Mouse (Mus musculus) megakaryocyte, adult 5-6 weeks (primary cell): ENCODE results near the gene Olfr229. TPM values are rescaled to one million over a fixed set of nuclear protein-coding genes. Genes with fewer than 3 reads are reported as not detected.
"Not testable (repeated sequence)": the region's sequence is repeated elsewhere in the genome, so short reads cannot be mapped to it uniquely, and the experiment has no call there.

Source experiments
- ATAC-seq: 2 replicates; pipeline ENCODE4 v1.8.0; 2016; ENCODE audit warnings: mild to moderate bottlenecking, inconsistent platforms; ENCODE audit not compliant: poor library complexity, severe bottlenecking
- total RNA-seq, 2 experiments: library from RNA; stranded (forward) in 1 of 2; stranded (reverse) in 1 of 2; fragments of 153-499, 151-499 nt in 1 of 2; fragments of 221-1000, 200-1000 nt in 1 of 2; gene quantifications; 2 replicates each; pipeline versions ENCODE4 v1.2.3 to v1.2.4; 2015 to 2017

Gene Olfr229
- total RNA-seq (2015) (not detected in 2 replicates), total RNA-seq (2017) (not detected in 2 replicates)

DNA sequence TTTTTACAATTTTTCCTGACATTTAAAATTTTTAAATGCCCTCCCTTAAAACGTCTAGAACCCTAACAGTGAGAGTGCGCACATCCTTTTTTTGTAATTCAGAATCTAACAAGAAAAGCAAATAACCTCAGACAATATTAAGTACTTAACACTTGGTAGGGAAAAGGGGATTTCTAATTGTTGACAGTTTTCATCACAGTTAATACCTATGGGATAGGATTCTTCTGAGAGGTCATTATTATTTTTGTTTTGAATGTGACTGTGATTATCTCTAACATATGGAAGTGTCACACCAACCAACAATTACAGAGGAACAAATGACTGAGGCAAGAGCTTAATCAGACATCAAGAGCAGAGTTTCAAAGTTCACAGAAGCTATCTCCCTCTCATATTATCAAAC lies at the start of gene Olfr229:
Gene Olfr229, plus strand, starts transcription at position 301 of the 400 bp plus-strand sequence.
- no peak for ATAC-seq

DNA sequence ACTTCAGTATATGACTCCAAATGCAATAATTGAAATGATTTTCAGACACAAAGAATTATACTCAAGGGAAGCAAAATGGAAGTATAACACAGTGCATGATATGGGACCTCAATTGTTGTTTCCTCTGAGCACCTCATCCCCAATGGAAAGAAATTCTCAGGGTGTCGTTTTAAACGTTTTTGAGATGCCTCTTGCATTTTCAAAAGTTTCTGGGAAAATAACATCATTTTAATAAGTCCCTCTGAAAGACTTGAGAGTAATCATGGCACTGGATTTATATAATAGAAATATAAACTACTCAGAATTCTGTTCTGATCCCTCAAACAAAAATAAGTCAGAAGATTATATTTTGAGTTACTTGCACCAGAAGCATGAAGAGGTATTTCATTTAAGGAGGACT lies 41.0 kb upstream of the Olfr229 start, which contains the start of gene Olfr972:
Gene Olfr972, plus strand, starts transcription at position 301 of the 400 bp plus-strand sequence.
- no peak for ATAC-seq

DNA sequence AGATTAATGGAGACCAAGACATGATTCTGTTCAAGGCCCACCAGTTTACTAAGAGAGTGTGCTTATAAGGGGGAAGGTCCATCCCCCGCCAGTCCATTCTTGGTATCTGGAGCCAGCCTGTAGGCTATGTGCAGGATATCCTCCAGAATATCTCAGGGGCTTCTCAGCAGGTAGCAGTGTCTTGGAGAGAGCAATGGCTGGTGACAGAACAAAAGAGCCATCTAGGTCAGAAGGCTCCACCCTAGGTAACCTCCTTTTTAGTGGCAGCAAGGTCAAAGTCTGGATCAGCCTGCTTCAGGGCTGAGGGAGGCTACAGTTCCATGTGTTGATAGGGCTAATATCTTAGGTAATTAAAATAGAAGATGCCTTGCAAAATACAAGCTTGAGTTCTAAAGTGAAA lies 35.1 kb upstream of the Olfr229 start:
- not testable (repeated sequence) for ATAC-seq

DNA sequence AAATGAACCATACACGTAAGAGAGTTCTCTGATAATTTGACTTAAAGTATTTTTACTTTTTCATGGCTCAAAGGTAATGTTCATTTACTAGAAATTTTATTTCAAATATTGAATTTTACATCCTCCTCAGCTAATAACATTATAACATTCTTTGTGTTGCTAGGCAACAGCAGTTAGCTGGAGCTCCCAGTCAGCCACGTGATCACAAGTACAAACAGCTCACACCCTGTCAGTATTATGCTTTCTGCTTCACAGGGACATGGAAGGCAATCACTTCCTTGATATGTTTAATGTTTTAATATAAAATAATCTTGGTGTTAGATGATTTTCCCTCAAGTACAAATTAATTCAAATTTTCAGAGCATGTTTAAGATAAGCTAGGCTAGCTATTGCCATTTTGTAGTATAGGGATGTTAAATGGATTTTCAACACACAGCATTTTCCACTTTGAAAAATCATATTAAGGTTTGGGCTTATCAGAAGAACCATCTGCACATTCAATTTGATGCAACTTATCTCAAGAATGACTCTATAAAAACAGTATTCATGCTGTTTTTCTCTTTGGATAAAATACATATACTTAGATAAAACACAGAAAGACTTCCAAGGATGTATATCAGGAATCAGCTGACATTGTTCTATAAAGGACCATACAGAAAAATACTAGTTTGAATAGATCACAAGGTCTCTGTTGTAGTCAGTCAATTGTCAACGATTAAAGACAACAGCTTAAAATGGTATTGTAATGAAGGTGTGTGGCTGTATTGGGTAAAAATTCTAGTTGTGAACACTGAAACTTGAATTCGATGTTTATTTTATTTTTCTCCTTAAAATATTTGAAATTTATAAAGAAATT lies 29.4 kb upstream of the Olfr229 start:
- not testable (repeated sequence) for ATAC-seq

DNA sequence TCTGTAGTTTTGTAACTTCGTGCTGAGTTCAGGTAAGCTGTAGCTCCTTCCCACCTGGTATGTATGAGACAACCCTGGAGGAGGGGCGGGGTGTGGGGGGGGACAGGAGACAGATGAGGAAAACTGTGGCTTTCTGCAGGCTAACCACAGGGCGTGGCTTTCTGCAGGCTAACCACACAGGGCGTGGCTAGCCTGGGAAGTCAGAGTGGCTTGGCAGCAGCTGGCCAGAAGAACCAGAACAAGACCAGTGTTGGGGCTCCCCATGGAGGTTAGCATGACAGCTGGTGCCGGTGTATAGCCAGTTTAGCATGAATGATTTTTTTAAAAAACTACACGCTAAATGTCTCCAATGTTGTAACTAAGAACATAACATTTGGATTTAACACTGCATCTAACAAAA lies 2.0 kb upstream of the Olfr229 start:
- peak; percentile 90 for ATAC-seq

DNA sequence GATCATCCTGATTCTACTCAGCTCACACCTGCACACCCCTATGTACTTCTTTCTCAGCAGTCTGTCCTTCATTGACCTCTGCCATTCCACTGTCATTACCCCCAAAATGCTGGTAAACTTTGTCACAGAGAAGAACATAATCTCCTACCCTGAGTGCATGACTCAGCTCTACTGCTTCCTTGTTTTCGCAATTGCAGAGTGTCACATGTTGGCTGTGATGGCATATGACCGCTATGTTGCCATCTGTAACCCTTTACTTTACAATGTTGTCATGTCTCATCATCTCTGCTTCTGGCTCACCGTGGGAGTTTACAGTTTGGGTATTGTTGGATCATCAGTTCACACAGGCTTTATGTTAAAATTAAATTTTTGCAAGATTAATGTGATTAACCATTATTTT lies 2.8 kb downstream of the Olfr229 start:
- peak; percentile 94 for ATAC-seq

DNA sequence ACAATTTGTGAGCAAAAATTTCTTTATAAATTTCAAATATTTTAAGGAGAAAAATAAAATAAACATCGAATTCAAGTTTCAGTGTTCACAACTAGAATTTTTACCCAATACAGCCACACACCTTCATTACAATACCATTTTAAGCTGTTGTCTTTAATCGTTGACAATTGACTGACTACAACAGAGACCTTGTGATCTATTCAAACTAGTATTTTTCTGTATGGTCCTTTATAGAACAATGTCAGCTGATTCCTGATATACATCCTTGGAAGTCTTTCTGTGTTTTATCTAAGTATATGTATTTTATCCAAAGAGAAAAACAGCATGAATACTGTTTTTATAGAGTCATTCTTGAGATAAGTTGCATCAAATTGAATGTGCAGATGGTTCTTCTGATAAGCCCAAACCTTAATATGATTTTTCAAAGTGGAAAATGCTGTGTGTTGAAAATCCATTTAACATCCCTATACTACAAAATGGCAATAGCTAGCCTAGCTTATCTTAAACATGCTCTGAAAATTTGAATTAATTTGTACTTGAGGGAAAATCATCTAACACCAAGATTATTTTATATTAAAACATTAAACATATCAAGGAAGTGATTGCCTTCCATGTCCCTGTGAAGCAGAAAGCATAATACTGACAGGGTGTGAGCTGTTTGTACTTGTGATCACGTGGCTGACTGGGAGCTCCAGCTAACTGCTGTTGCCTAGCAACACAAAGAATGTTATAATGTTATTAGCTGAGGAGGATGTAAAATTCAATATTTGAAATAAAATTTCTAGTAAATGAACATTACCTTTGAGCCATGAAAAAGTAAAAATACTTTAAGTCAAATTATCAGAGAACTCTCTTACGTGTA lies 21.1 kb downstream of the Olfr229 start:
- ATAC-seq: not testable (repeated sequence)

DNA sequence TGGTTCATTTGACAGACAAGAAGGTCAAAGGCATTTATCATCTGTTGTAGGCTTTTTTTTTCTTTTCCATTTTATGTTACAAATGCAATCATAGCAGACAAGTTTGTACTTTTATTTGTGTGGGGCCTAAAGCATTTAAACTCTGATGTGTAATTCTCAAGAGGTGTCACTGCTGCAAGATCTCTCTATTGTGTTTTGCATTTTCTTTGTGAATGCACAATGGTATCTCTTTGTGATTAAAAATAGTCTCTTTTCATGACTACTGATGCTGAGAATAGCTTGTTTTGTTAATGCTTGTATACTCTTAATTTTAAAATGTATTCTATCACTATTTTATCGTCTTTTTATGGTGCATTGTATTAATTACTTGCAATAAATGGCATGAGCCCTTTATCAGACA lies 21.7 kb downstream of the Olfr229 start:
- ATAC-seq: not testable (repeated sequence)

DNA sequence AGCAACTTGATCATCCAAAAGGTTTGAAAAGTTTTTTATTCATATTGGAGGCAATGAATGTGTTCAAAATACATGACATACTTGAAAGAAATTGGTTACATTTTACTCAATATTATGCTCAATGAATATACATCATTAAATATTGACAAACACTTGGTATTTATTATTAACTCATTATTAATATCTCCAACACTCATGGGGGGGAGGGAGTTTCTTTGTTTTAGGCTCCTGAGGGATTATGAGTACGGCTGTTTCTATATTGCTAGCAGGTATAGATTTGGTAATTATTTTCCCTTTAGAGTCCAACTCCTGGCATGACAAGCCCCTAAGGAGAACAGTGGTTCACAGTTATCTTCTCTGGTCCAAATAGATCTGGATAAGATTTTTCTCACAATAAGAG lies 30.1 kb downstream of the Olfr229 start, which contains the start of gene Olfr974:
Gene Olfr974, plus strand, starts transcription at position 301 of the 400 bp plus-strand sequence.
- no peak for ATAC-seq

DNA sequence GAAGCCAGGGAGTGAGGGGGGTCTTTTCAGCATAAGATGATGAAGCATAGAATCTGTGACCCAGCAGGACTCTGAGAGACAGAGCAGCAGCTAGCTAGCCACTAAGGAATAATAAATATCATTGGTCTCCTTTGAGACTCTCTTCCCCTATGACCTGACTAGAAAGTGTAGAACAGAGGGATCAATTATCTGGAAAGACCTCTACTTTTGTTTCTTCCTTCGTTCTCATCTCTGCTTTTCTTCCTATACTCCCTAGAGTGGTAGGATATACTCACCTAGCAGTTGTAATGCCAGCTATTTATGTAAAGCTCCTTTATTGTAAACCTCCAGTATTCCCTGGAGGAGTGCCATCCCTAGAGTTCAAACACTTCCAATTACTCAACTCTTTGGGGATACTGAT lies 44.8 kb downstream of the Olfr229 start, which contains the start of gene Olfr975:
Gene Olfr975, minus strand, starts transcription at position 101 of the 400 bp plus-strand sequence.
- ATAC-seq: no peak

DNA sequence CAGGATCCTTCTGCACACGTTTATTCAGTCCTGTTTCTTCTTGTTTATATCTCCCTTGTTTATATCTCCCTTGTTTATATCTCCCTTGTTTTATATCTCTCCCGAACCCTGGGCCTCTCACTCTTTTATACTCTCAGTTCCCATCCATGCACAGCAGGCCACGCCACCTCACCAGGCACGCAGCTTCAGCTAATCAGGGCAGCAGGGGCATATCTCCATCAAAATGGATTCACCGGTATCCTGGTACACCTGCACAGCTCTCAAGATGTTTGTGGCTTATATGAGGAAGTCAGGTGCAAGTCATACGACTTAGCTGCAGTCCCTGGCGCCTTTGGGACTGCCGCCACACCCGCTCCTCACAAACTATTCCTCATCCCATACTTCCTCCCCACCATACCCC lies 53.9 kb downstream of the Olfr229 start, which contains the start of gene Olfr976:
Gene Olfr976, minus strand, starts transcription at position 101 of the 400 bp plus-strand sequence.
- ATAC-seq: not testable (repeated sequence)

Other genes starting within 250 kb of the Olfr229 start
- not detected in 2 replicates for gene Olfr963, start 240.1 kb upstream of the Olfr229 start, total RNA-seq (2015)
- gene Olfr963, start 240.1 kb upstream of the Olfr229 start, total RNA-seq (2017): not detected in 2 replicates
- not detected in 2 replicates for gene Olfr149, start 200.2 kb upstream of the Olfr229 start, total RNA-seq (2015)
- not detected in 2 replicates for gene Olfr149, start 200.2 kb upstream of the Olfr229 start, total RNA-seq (2017)
- not detected in 2 replicates for gene Olfr965, start 196.0 kb upstream of the Olfr229 start, total RNA-seq (2015)
- 1.5 TPM in 1 of 2 replicates, not detected in the other for gene Olfr965, start 196.0 kb upstream of the Olfr229 start, total RNA-seq (2017)
- gene Olfr150, start 176.4 kb upstream of the Olfr229 start, total RNA-seq (2015): not detected in 2 replicates
- not detected in 2 replicates for gene Olfr150, start 176.4 kb upstream of the Olfr229 start, total RNA-seq (2017)
- gene Olfr967, start 161.1 kb upstream of the Olfr229 start, total RNA-seq (2015): not detected in 2 replicates
- gene Olfr967, start 161.1 kb upstream of the Olfr229 start, total RNA-seq (2017): not detected in 2 replicates
- not detected in 2 replicates for gene Olfr968, start 124.1 kb upstream of the Olfr229 start, total RNA-seq (2015)
- not detected in 2 replicates for gene Olfr968, start 124.1 kb upstream of the Olfr229 start, total RNA-seq (2017)
- gene Olfr969, start 116.4 kb upstream of the Olfr229 start, total RNA-seq (2015): not detected in 2 replicates
- not detected in 2 replicates for gene Olfr969, start 116.4 kb upstream of the Olfr229 start, total RNA-seq (2017)
- gene Olfr970, start 98.5 kb upstream of the Olfr229 start, total RNA-seq (2015): not detected in 2 replicates
- gene Olfr970, start 98.5 kb upstream of the Olfr229 start, total RNA-seq (2017): not detected in 2 replicates
- gene Olfr971, start 70.5 kb upstream of the Olfr229 start, total RNA-seq (2015): not detected in 2 replicates
- not detected in 2 replicates for gene Olfr971, start 70.5 kb upstream of the Olfr229 start, total RNA-seq (2017)
- gene Olfr972, start 40.9 kb upstream of the Olfr229 start, total RNA-seq (2015): not detected in 2 replicates
- not detected in 2 replicates for gene Olfr972, start 40.9 kb upstream of the Olfr229 start, total RNA-seq (2017)
- gene Olfr974, start 30.2 kb downstream of the Olfr229 start, total RNA-seq (2015): not detected in 2 replicates
- not detected in 2 replicates for gene Olfr974, start 30.2 kb downstream of the Olfr229 start, total RNA-seq (2017)
- not detected in 2 replicates for gene Olfr975, start 44.7 kb downstream of the Olfr229 start, total RNA-seq (2015)
- not detected in 2 replicates for gene Olfr975, start 44.7 kb downstream of the Olfr229 start, total RNA-seq (2017)
- gene Olfr976, start 53.8 kb downstream of the Olfr229 start, total RNA-seq (2015): not detected in 2 replicates
- gene Olfr976, start 53.8 kb downstream of the Olfr229 start, total RNA-seq (2017): not detected in 2 replicates
- not detected in 2 replicates for gene Olfr978, start 84.8 kb downstream of the Olfr229 start, total RNA-seq (2015)
- not detected in 2 replicates for gene Olfr978, start 84.8 kb downstream of the Olfr229 start, total RNA-seq (2017)
- not detected in 2 replicates for gene Olfr979, start 96.1 kb downstream of the Olfr229 start, total RNA-seq (2015)
- gene Olfr979, start 96.1 kb downstream of the Olfr229 start, total RNA-seq (2017): not detected in 2 replicates
- not detected in 2 replicates for gene Olfr980, start 102.2 kb downstream of the Olfr229 start, total RNA-seq (2015)
- gene Olfr980, start 102.2 kb downstream of the Olfr229 start, total RNA-seq (2017): not detected in 2 replicates
- not detected in 2 replicates for gene Olfr981, start 114.1 kb downstream of the Olfr229 start, total RNA-seq (2015)
- not detected in 2 replicates for gene Olfr981, start 114.1 kb downstream of the Olfr229 start, total RNA-seq (2017)
- not detected in 2 replicates for gene Olfr982, start 166.5 kb downstream of the Olfr229 start, total RNA-seq (2015)
- not detected in 2 replicates for gene Olfr982, start 166.5 kb downstream of the Olfr229 start, total RNA-seq (2017)
- not detected in 2 replicates for gene Olfr983, start 186.3 kb downstream of the Olfr229 start, total RNA-seq (2015)
- not detected in 2 replicates for gene Olfr983, start 186.3 kb downstream of the Olfr229 start, total RNA-seq (2017)
- gene Olfr984, start 206.9 kb downstream of the Olfr229 start, total RNA-seq (2015): not detected in 2 replicates
- gene Olfr984, start 206.9 kb downstream of the Olfr229 start, total RNA-seq (2017): 0.04 TPM in 1 of 2 replicates, not detected in the other
- gene Olfr985, start 222.8 kb downstream of the Olfr229 start, total RNA-seq (2015): not detected in 2 replicates
- not detected in 2 replicates for gene Olfr985, start 222.8 kb downstream of the Olfr229 start, total RNA-seq (2017)
- not detected in 2 replicates for gene Tmem225, start 240.8 kb downstream of the Olfr229 start, total RNA-seq (2015)
- not detected in 2 replicates for gene Tmem225, start 240.8 kb downstream of the Olfr229 start, total RNA-seq (2017)